Mouse (Mus musculus) C2C12 (cell line): Measurements from ENCODE around the gene Togaram2.

Source experiments
- CEBPB ChIP-seq: IDR thresholded peaks from one replicate; pipeline ENCODE4 v1.6.1; 2011; ENCODE audit warnings: low read depth, mild to moderate bottlenecking, control low read depth, moderate library complexity
- CTCF ChIP-seq: IDR thresholded peaks from one replicate; pipeline ENCODE4 v1.5.1; 2011; ENCODE audit not compliant: control insufficient read depth, insufficient read depth, insufficient read length
- MAX ChIP-seq: IDR thresholded peaks from one replicate; pipeline ENCODE4 v1.6.1; 2011; ENCODE audit warnings: mild to moderate bottlenecking, control low read depth
- MYOD1 ChIP-seq: IDR thresholded peaks from one replicate; pipeline ENCODE4 v1.6.1; 2011; ENCODE audit warnings: low read depth; ENCODE audit not compliant: control insufficient read depth, insufficient read length
- MYOG ChIP-seq: IDR thresholded peaks from one replicate; pipeline ENCODE4 v1.6.1; 2011; ENCODE audit not compliant: control insufficient read depth, insufficient read length; ENCODE audit errors: extremely low read depth
- USF1 ChIP-seq: IDR thresholded peaks from one replicate; pipeline ENCODE4 v1.6.1; 2011; ENCODE audit warnings: low read depth, mild to moderate bottlenecking, control low read depth, moderate library complexity

DNA sequence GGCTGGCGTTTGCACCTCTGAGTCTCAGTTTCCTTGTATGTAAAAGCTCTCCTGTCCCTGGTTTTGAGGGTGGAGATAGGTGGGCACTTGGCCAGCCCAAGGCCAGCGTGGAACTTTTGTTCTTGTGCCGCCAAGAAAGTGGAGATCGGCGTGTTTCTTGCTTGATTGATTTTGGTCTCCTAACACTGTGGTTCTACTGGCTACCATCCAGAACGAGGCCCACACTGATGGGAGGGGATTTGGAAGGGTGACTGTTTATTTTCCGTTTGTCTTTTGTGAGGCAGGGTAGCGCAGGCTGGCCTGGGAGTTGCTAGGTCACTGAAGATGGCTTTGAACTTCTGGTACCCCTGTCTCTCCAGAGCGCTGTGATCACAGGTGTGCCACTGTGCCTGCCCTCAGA is 875 bp downstream of the Togaram2 start:
- TF ChIP-seq CTCF: no peak
- no peak for TF ChIP-seq CEBPB
- TF ChIP-seq MYOD1: no peak
- no peak for TF ChIP-seq MAX
- TF ChIP-seq MYOG: no peak
- no peak for TF ChIP-seq USF1
